Mouse (Mus musculus) layer of hippocampus, postnatal 25 days (tissue): ENCODE data around the gene Bcl2a1d. TPM values are rescaled to one million over a fixed set of nuclear protein-coding genes. Genes with fewer than 3 reads are reported as not detected.
"Not testable (repeated sequence)": the region's sequence is repeated elsewhere in the genome, so short reads cannot be mapped to it uniquely, and the experiment has no call there.

Source experiments
- DNase-seq, 2 experiments: peaks; one replicate each; pipeline ENCODE4 v3.0.0; 2022; ENCODE audit warnings: mixed read lengths in 2 of 2, low spot score in 1 of 2; ENCODE audit errors: extremely low spot score in 1 of 2
- total RNA-seq, 2 experiments: library from RNA; stranded (reverse); gene quantifications; 2 replicates each; pipeline ENCODE4 v1.2.3; 2021

Gene Bcl2a1d
- total RNA-seq: under 1 TPM in 1 of 2 experiments, not detected in 1; 0.66 TPM

DNA sequence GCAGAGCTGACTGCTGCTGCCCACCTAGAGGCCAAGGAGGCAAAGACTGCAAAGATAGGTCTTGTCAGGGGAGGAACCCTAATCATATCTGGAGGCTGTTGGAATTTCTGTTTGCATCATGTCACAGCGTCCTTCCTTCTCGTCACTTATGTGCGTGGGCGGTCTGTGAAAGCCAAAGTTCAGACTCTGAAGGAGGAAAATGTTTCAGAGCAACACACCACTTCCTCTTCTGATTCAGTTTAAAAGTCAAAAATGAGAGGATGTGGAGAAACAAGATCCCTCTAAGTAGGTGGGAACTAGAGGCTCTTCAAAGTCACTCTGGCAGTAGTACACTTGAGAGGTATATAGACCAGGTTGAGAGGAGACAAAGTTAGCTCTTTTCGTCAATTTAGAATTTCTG lies at the start of gene Bcl2a1d:
TSS of gene Bcl2a1d (minus strand) at position 187 of the 400 bp plus-strand sequence.
- DNase-seq: not testable (repeated sequence)

DNA sequence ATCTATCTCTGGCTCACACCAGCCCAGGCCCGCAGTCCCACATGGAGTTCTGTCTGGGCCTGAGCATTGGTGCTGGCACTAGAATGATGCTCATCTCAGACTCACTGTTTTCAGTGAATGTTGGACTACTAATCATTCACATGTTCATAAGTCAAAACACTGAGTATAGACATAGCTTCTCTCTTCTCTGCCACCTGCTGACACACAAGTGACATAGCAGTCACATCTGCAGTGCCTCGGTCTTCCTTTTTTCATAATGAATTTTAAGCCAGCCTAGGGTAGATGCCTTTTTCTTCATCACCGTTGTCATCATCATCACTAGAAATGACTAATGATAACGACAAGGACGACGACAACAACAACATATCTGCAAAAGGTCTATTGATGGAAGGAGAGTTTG lies 38.5 kb upstream of the Bcl2a1d start:
- not testable (repeated sequence) for DNase-seq

DNA sequence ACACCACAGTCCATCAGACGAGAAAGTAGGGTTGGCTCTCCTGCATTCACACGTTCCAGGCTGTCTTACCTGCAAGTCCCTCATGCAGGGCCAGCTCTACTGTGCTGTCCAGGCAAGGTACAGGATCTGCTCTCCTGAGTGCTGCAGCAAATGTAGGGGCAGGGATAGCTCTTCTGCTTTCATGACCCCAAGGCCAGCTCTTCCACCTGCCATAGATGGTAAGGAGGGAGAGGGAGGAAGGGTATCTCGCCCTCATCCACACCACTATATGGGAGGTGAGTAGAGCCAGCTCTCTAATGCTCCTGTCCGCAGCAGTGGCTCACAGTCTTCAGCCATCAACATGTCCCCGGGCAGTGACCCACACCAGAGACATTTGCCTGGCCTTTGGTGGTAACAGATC lies 37.8 kb upstream of the Bcl2a1d start:
- not testable (repeated sequence) for DNase-seq

GRCm38 (mm10) chr9:88746687-88747086 lies 15.0 kb upstream of the Bcl2a1d start:
- DNase-seq: peak in 1 of 2 experiments; percentile 62

DNA sequence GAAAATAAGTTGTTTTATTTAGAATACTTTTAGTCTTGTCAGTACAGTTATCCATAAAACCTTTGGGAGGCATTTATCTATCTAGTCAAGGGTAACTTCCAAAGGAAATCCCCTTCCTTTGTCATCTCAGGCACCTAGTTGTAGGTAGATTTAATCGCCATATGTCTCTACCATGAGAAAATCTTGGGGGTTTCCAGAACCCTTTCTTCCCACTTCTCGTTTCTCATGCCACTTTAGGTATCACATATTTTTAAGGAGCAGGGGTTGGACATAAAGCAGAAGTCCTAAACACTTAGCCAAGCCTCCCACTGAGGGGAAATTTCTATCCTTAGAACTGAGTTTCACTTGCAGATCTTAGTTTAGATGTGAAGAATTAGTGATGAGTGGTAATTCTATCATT lies 14.3 kb upstream of the Bcl2a1d start:
- not testable (repeated sequence) for DNase-seq

GRCm38 (mm10) chr9:88735289-88735688 lies 3.6 kb upstream of the Bcl2a1d start:
- not testable (repeated sequence) for DNase-seq

- not testable (repeated sequence) for DNase-seq
Observed at GRCm38 (mm10) chr9:88733182-88733581, 1.5 kb upstream of the Bcl2a1d start.

GRCm38 (mm10) chr9:88732334-88732733 lies 620 bp upstream of the Bcl2a1d start:
- not testable (repeated sequence) for DNase-seq

DNA sequence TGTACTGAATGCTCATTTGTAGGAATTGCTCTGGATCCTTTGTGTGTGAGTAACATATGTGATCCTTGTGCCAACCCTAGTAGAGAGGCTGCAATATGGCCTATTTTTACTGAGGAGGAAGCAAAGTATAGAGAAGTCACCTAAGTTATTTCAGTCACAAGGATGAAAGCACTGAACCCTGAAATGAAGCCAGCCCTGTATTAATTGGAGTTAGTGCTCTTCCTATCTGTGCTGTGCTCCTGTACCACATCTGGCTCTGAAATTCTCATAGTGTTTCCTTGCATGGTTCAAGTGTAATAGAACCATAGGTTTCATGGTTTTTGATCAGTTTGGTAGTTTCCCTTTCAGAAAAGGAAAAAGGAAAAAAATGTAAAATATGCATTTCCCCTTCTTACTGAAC lies 3.4 kb downstream of the Bcl2a1d start:
- DNase-seq: not testable (repeated sequence)

DNA sequence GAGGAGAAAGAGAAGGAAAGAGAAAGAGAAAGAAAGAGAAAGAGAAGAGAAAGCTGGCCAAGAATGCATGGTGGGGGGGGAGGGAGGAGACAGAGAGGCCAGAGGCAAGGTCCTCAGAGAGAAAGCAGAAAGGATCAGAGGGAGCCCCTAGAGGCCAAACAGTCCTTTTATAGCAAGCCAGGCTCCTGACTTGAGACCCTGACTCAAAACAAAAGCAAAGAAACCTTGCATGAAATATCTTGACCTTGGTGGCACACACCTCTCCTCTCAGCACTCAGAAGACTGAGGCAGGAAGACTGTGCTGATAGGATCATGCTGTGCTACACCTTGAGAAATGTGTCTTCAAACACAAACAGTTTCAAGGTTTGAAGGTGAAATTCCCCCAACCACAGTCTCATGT lies 10.1 kb downstream of the Bcl2a1d start:
- not testable (repeated sequence) for DNase-seq

GRCm38 (mm10) chr9:88719989-88720537 lies 11.7 kb downstream of the Bcl2a1d start, which contains the start of gene Mthfsl:
Mthfsl (minus strand) TSS chr9:88720296.
- peak in 1 of 2 experiments; percentile 41 for DNase-seq

DNA sequence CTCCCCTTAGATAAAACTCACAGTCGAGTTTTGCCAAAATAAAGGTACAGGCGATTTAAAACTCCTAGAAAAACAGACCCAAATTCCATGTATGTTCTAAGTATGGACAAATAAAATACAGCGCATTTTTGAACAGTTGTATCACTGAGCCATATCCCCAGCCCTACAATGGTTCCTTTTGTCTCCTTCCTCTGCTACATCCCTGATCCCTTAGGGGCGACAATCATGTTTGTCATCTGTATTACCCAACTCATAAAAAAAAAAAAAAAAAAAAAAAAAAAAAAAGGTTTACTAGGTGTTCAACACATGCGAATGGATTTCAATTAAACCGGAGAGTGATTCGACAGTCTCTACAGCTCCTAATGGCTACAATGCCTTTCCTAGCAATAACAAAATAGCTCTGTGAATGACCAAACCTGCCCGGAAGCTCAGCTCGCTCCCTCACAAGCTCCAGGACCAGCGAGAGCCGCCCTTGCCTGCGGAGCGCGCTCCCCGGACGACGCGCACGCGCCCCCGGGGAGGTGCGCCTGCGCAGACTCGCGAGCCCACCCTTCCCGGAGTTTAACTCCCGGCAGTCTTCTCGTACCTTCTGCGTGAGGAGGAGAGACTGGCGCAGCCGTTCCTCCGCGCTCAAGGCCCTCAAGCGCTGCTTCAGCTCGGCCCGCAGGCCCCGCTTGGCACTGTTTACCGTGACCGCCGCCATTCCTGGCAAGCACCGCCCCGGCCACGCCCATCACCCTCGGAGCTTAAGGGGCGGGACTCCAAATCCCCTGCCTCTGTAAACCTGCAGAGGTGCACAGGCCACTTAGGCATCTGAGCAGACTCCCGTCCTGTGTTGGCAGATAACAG lies 12.4 kb downstream of the Bcl2a1d start:
- DNase-seq: peak in 1 of 2 experiments; percentile 16

DNA sequence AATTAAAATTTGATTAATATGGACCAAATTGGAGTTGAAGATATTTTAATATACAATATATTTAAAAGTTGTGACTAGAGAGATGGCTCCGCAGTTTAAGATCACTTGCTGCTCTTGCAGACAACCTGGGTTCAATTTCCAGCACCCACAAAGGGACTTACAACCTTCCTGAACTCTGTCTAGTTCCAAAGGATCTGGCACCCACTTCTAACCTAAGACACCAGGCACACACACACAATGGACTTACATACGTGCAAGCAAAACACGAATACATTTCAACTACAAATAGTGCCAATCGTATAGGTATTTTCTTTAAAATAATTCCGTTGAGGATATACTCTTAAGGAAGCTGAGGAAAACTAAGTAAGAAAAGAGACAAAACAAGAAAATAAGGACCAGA lies 13.1 kb downstream of the Bcl2a1d start:
- DNase-seq: not testable (repeated sequence)

GRCm38 (mm10) chr9:88718140-88718539 lies 13.6 kb downstream of the Bcl2a1d start:
- peak in 1 of 2 experiments; percentile 33 for DNase-seq

DNA sequence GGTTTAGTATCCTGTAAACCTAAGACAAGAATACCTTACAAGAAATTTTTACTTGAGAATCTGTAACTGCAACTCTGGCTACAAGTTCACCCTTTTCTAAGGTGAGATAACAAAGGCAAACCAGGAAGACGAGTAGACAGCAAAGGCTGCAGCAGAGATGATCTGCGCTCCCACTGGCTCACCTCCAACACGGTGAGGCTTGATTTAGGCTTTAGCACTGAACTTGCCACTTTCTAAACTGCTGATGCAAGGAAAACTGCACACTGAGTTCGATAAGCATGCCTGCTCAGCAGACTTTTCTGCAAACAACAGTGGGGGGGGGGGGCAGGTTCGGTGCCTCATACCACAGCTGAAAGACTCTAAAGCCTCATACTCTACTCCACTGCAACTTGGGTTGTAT lies 17.2 kb downstream of the Bcl2a1d start:
- DNase-seq: not testable (repeated sequence)

DNA sequence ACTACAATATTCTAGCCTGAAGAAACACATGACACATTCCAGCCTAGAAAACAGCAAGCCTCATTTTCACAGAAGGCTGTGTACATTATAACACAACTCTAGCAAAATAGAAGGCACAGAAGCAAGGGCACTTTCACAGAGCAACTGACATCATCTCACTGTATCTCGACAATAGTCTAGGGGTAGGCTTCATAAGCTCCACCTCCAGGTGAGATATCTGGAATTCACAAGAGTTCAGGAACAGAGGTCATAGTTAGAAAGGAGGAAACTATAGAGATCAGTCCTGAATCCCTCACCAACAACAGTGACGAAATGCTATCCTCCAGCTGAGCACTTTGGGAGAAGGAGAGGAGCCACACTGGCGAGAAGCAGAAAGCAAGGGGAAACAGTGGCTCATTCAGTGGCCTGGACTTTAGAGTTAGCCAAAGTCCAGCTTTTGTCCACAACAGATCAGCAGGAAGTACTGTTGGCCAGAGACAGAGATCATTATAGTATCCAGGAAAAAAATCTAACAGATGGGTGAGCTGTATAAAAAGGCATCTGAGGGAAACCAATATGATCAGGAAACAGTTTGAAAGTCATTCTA lies 19.5 kb downstream of the Bcl2a1d start:
- not testable (repeated sequence) for DNase-seq

DNA sequence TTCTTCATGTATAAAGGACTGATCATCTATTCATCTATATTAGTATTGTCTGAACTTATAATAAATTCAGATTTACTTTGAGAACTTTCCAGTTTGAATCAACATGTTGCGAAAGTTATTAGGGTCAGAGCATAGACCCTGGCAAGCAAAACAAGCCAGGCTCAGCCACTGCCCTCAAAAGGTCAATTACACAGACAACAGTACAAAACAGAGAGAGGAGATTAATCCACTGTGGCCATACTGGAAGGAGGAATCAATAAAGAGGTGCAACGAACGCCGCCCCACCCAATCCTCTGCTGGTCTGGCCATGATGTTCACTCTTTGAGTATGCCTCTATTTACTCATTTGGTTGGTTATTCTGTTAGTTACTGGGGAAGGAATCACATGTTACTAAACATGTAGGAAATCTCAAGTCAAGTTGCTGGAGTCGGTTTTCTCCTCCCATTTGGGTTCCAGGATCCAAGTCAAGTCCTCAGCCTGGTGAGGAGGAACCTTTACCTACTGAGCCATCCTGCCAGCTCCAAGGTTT lies 20.7 kb downstream of the Bcl2a1d start:
- DNase-seq: not testable (repeated sequence)

DNA sequence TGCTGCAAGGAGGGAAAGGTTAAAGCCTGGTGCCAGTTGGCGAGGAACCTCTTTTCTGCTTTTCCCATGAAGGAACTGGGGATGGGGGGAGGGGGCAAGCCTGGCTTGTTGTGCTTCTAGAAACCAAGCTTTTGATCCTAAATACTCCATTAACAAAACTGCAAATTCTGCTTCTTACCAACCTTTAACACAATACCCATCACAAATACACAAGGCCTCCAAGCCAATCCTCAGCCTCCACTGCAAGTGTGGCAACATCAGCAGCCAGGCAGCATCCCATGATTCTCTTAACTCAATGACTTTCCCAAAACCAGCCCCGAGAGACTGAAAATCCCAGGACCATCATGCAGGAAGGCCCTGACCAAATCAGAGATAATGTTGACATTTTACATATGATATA lies 21.3 kb downstream of the Bcl2a1d start:
- DNase-seq: not testable (repeated sequence)

GRCm38 (mm10) chr9:88709794-88710193 lies 21.9 kb downstream of the Bcl2a1d start:
- not testable (repeated sequence) for DNase-seq

GRCm38 (mm10) chr9:88709304-88709703 lies 22.4 kb downstream of the Bcl2a1d start:
- no peak for DNase-seq

GRCm38 (mm10) chr9:88706700-88707099 lies 25.0 kb downstream of the Bcl2a1d start:
- DNase-seq: no peak
